8 mouse cellular contexts compared by ENCODE assay signal in genomic region chr14:25459394-25459997, GRCm38 (mm10). TPM values are rescaled to one million over a fixed set of nuclear protein-coding genes. Genes with fewer than 3 reads are reported as not detected.
DNase-seq lines count a peak whose midpoint lies in the region; ATAC-seq and TF ChIP-seq lines count a peak whose summit lies in the region.

No protein-coding gene starts in this region.

- no peak for DNase-seq in lung, adult 2 months
- no peak for DNase-seq in lung, postnatal 4 days
- peak; percentile 82 for DNase-seq in gastrocnemius, adult 18-20 months (ENCODE audit: low spot score)
- DNase-seq in spleen, postnatal 36 days (ENCODE audit: low spot score in 2 of 2) = peak; percentile 69 to 71
- no peak for DNase-seq in ovary, postnatal 14 days (ENCODE audit: low spot score)

- 0% methylated on average over 69 of the region's 69 CpGs for WGBS in lung, adult 2 months
- under 1% methylated on average over 68 of the region's 69 CpGs for WGBS in intestine, embryonic 16.5 days

- no peaks in the 10 kb centered on the region for H3K36me3 ChIP-seq in intestine, embryonic 16.5 days (ENCODE audit: control insufficient read depth, insufficient read depth, low read length)

- peaks cover 17% of the 10 kb centered on the region for H3K4me1 ChIP-seq in lung, adult 2 months (ENCODE audit: control insufficient read depth, insufficient read depth, low read length)
- peaks cover 22% of the 10 kb centered on the region for H3K4me1 ChIP-seq in bone marrow macrophage, adult 2 months (ENCODE audit: control insufficient read depth, insufficient read depth, low read length)
- H3K4me1 ChIP-seq in intestine, embryonic 16.5 days (ENCODE audit: control insufficient read depth, insufficient read depth, low read length) = peaks cover 57% of the 10 kb centered on the region

- TF ChIP-seq CTCF in lung, adult 2 months (IDR thresholded peaks at IDR 0.05; ENCODE audit: insufficient read depth, low read length) = peak; percentile 19; the same call in 1 of the 2 replicates
- TF ChIP-seq CTCF in bone marrow macrophage, adult 2 months (IDR thresholded peaks at IDR 0.05; ENCODE audit: low read depth, low read length) = no peak

- no peaks in the 10 kb centered on the region for H3K9me3 ChIP-seq in intestine, embryonic 16.5 days (ENCODE audit: control insufficient read depth, low read length)

- no peaks in the 10 kb centered on the region for H3K27me3 ChIP-seq in intestine, embryonic 16.5 days (replicated peaks; ENCODE audit: control insufficient read depth, insufficient read depth, low read length)

- peak overlapping the region; percentile 91 for H3K27ac ChIP-seq in bone marrow macrophage, adult 2 months (ENCODE audit: insufficient read depth, low read depth, low read length)
- peak overlapping the region; percentile 100 for H3K27ac ChIP-seq in intestine, embryonic 16.5 days (ENCODE audit: low read length)

- H3K4me3 ChIP-seq in lung, adult 2 months (replicated peaks; ENCODE audit: extremely low read depth, low read depth, low read length) = peak overlapping the region; percentile 82
- H3K4me3 ChIP-seq in bone marrow macrophage, adult 2 months (ENCODE audit: insufficient read depth, low read length) = peak overlapping the region; percentile 81
- peak overlapping the region; percentile 99 for H3K4me3 ChIP-seq in intestine, embryonic 16.5 days (ENCODE audit: low read length)

- peak overlapping the region; percentile 98 for H3K9ac ChIP-seq in intestine, embryonic 16.5 days (ENCODE audit: low read depth, low read length)

- no peak for TF ChIP-seq POLR2A in lung, adult 2 months (IDR thresholded peaks at IDR 0.05; ENCODE audit: borderline replicate concordance, extremely low read depth, low read depth, low read length)
- no peak for TF ChIP-seq POLR2A in bone marrow macrophage, adult 2 months (IDR thresholded peaks at IDR 0.05; ENCODE audit: borderline replicate concordance, low read depth, low read length)

- peak overlapping the region; percentile 84 for H3K4me2 ChIP-seq in intestine, embryonic 16.5 days (ENCODE audit: low read depth, low read length)

- peak; percentile 50 for ATAC-seq in intestine, embryonic 16.5 days
- ATAC-seq in megakaryocyte, adult 5-6 weeks (ENCODE audit: poor library complexity, severe bottlenecking) = peak; percentile 9

RNA-seq across cellular contexts. Expression of gene Zmiz1, which starts 0.5 kb away (rescaled TPM):
- 51.6 and 52.6 TPM in 2 replicates for polyA plus RNA-seq in lung, adult 2 months (2012; rRNA removed)
- polyA plus RNA-seq in bone marrow macrophage, adult 2 months (2012; ENCODE audit: insufficient read depth, insufficient read length, missing spikeins) = 78.1 and 99.2 TPM in 2 replicates
- total RNA-seq in gastrocnemius, adult 18-20 months (2021) = 10 to 100 TPM; 26.6 to 28.6 TPM
- 21.2 and 22.3 TPM in 2 replicates for polyA plus RNA-seq in intestine, embryonic 16.5 days (2015; fragmentation: Nextera tagmentation; extraction: Ambion mirVana)
- total RNA-seq in megakaryocyte, adult 5-6 weeks (2015) = 88.9 and 90.1 TPM in 2 replicates
- total RNA-seq in megakaryocyte, adult 5-6 weeks (2017) = 11.4 and 15.6 TPM in 2 replicates

Comparison
In these comparisons a context has a peak if more than half of its experiments do, and no peak if none do; other contexts are left out.
1. DNase-seq: peak in gastrocnemius, adult 18-20 months (single experiment) and spleen, postnatal 36 days (2 of 2); none in lung, adult 2 months (single experiment), lung, postnatal 4 days (0 of 2) and ovary, postnatal 14 days (single experiment).
2. Peak in every context shown above with its lines, with median percentiles within 50 percentile points of each other: H3K4me3 ChIP-seq.